Mouse (Mus musculus): ENCODE measurements around the gene Ints14. TPM values are rescaled to one million over a fixed set of nuclear protein-coding genes. Genes with fewer than 3 reads are reported as not detected.

Ints14 gene
- polyA plus RNA-seq, 1 experiment, result 24.1 TPM

DNA sequence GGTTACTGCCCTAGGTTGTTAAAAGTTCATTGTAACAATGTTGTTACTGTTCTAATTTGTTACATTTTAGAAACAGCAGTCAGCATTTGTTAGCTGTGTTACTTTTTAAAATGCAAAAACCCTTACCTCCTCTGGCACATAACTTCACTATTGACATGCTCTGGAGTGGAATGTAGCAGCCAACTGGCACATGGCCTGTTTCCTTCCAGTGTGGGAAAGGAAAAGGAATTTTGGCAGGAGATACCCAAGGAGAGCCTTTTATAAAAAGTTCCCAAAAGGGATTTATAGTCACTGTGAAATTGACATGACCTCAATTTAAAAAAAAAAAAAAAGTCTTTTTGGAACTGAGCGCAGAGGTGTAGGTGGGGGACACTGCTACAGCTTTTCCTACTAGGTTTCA, 75.8 kb downstream of the Ints14 start:
- H3K27me3 ChIP-seq (ENCODE audit: control insufficient read depth, insufficient read depth, low read length), result no peaks in the 10 kb centered on the region
- no peak overlapping the region for H3K4me3 ChIP-seq (replicated peaks; ENCODE audit: insufficient read depth, low read depth, low read length)
- DNase-seq, result peak in 1 of 2 experiments; percentile 34
- H3K27ac ChIP-seq (ENCODE audit: insufficient read depth, low read length), result no peak overlapping the region
- no peaks in the 10 kb centered on the region for H3K4me1 ChIP-seq (ENCODE audit: control insufficient read depth, insufficient read depth, low read length)
- TF ChIP-seq CTCF (IDR thresholded peaks at IDR 0.05; ENCODE audit: borderline replicate concordance, insufficient read depth, low read depth, low read length) (no peak), POLR2A (IDR thresholded peaks at IDR 0.05; ENCODE audit: borderline replicate concordance, insufficient read depth, low read length) (no peak)
- whole genome bisulfite sequencing, result 54% methylated on average over 1 of the region's 1 CpGs

Other genes starting within 250 kb of the Ints14 start
- gene Rab11a, start 223.1 kb upstream of the Ints14 start, polyA plus RNA-seq (2012; rRNA removed), result 255 and 259 TPM in 2 replicates
- gene Dennd4a, start 149.6 kb upstream of the Ints14 start, polyA plus RNA-seq (2012; rRNA removed), result 34.6 and 34.9 TPM in 2 replicates
- 0.02 and 0.03 TPM in 2 replicates for gene Slc24a1, start 9.3 kb upstream of the Ints14 start, polyA plus RNA-seq (2012; rRNA removed)
- gene Hacd3, start 60.8 kb downstream of the Ints14 start, polyA plus RNA-seq (2012; rRNA removed), result 150 and 152 TPM in 2 replicates
- gene Dpp8, start 71.5 kb downstream of the Ints14 start, polyA plus RNA-seq (2012; rRNA removed), result 76.6 and 85.8 TPM in 2 replicates
- 28.9 and 29.0 TPM in 2 replicates for gene Igdcc4, start 140.6 kb downstream of the Ints14 start, polyA plus RNA-seq (2012; rRNA removed)
- gene Igdcc3, start 180.3 kb downstream of the Ints14 start, polyA plus RNA-seq (2012; rRNA removed), result 1.8 and 2.4 TPM in 2 replicates
- 5.7 and 6.6 TPM in 2 replicates for gene Parp16, start 234.4 kb downstream of the Ints14 start, polyA plus RNA-seq (2012; rRNA removed)

Data from cerebellum, adult 2 months (tissue).